Mouse (Mus musculus): ENCODE measurements around the gene Gsn. TPM values are rescaled to one million over a fixed set of nuclear protein-coding genes. Genes with fewer than 3 reads are reported as not detected.
A peak's percentile ranks its signal among the peaks of the same experiment; 100 is the strongest.

Gene Gsn
- polyA plus RNA-seq, 1 experiment from 2014 or later = 76.4 TPM

DNA sequence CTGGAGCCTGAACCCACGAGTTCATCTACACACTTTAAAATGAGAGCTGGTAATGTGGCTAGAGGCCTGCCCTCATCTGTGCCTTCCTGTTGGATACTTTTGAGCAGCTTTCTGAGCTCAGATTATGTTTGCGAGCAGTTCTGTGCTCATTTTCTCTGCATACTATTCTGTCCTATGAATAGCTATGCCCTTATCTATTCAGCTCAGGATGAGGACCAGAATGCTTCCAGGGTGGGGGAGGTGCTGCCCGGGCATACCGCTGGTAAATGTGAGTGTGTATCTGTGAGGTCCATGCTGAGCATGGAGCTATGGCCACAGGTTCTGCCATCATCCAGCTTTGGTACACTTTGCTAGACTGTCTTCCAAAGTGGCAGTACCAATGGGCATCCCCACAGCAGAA, 61.4 kb downstream of the Gsn start:
- peak overlapping the region; percentile 52 for H3K4me2 ChIP-seq
- H3K4me3 ChIP-seq (ENCODE audit: low read depth, low read length) = no peak overlapping the region
- H3K27ac ChIP-seq (ENCODE audit: low read depth, low read length) = peak overlapping the region; percentile 79
- WGBS = 38% methylated on average over 4 of the region's 4 CpGs
- peaks cover 15% of the 10 kb centered on the region for H3K36me3 ChIP-seq (ENCODE audit: control insufficient read depth, insufficient read depth, low read length)
- peak overlapping the region; percentile 38; the same call in 1 of the 2 replicates for H3K9ac ChIP-seq (ENCODE audit: low read depth, low read length)
- no peaks in the 10 kb centered on the region for H3K9me3 ChIP-seq (ENCODE audit: control insufficient read depth, low read length)
- peak; percentile 93 for ATAC-seq (replicated peaks; ENCODE audit: low FRiP score)
- DNase-seq (ENCODE audit: low spot score) = no peak
- no peaks in the 10 kb centered on the region for H3K27me3 ChIP-seq (replicated peaks; ENCODE audit: control insufficient read depth, insufficient read depth, low read length)
- H3K4me1 ChIP-seq (replicated peaks; ENCODE audit: control insufficient read depth, insufficient read depth, low read length) = peaks cover 36% of the 10 kb centered on the region

DNA sequence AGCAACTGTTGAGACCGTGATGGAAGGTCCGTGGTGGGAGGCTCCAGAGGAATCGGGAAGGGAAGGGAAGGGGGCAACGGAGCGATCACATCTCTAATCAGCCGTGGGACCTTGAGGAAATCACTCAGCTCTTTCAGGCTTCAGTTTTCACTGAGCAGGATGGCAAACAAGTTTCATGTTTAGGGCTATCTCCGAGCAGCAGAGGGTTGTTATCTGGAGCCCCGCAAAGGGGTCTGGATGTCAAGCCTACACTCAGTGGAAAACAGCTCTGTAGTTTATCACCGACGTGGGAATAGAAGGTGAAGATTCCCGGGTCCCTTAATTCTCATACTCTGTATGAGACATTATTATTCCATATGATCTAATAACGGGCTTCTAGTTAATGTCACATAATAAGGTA, 62.2 kb downstream of the Gsn start:
- H3K9me3 ChIP-seq (ENCODE audit: control insufficient read depth, low read length) = no peaks in the 10 kb centered on the region
- H3K9ac ChIP-seq (ENCODE audit: low read depth, low read length) = peak overlapping the region; percentile 38
- DNase-seq (ENCODE audit: low spot score) (no peak), ATAC-seq (replicated peaks; ENCODE audit: low FRiP score) (peak; percentile 76)
- H3K4me2 ChIP-seq = peak overlapping the region; percentile 52
- WGBS = 40% methylated on average over 12 of the region's 12 CpGs
- H3K4me3 ChIP-seq (ENCODE audit: low read depth, low read length) = no peak overlapping the region
- H3K27ac ChIP-seq (ENCODE audit: low read depth, low read length) = peak overlapping the region; percentile 79
- H3K36me3 ChIP-seq (ENCODE audit: control insufficient read depth, insufficient read depth, low read length) = peaks cover 18% of the 10 kb centered on the region
- no peaks in the 10 kb centered on the region for H3K27me3 ChIP-seq (replicated peaks; ENCODE audit: control insufficient read depth, insufficient read depth, low read length)
- H3K4me1 ChIP-seq (replicated peaks; ENCODE audit: control insufficient read depth, insufficient read depth, low read length) = peaks cover 40% of the 10 kb centered on the region

DNA sequence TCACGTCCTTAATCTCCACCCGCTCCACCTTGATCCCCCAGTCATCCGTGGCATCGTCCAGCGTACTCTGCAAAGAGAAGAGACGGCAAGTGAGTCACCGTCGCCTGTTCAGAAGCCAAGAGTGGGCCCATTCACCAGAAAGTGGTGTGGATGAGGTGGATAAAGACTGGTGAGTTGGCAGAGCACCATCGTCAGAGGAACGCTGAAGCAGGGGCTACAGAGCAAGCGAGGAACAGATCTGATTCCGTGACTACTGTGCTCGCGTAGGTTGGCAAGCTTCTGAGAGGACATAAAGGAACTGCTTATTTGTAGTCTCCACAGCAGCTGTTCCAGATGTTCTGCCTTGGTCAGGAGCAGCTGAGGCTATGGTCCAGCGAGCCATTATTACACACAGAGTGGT, 64.2 kb downstream of the Gsn start:
- Histone ChIP-seq H3K9me3 (ENCODE audit: control insufficient read depth, low read length) (no peaks in the 10 kb centered on the region), H3K9ac (ENCODE audit: low read depth, low read length) (no peak overlapping the region), H3K4me2 (no peak overlapping the region), H3K4me3 (ENCODE audit: low read depth, low read length) (no peak overlapping the region), H3K27me3 (replicated peaks; ENCODE audit: control insufficient read depth, insufficient read depth, low read length) (no peaks in the 10 kb centered on the region), H3K27ac (ENCODE audit: low read depth, low read length) (no peak overlapping the region), H3K4me1 (replicated peaks; ENCODE audit: control insufficient read depth, insufficient read depth, low read length) (peaks cover 43% of the 10 kb centered on the region), H3K36me3 (ENCODE audit: control insufficient read depth, insufficient read depth, low read length) (peaks cover 21% of the 10 kb centered on the region)
- WGBS = 91% methylated on average over 15 of the region's 15 CpGs
- DNase-seq (ENCODE audit: low spot score) (no peak), ATAC-seq (replicated peaks; ENCODE audit: low FRiP score) (no peak)

DNA sequence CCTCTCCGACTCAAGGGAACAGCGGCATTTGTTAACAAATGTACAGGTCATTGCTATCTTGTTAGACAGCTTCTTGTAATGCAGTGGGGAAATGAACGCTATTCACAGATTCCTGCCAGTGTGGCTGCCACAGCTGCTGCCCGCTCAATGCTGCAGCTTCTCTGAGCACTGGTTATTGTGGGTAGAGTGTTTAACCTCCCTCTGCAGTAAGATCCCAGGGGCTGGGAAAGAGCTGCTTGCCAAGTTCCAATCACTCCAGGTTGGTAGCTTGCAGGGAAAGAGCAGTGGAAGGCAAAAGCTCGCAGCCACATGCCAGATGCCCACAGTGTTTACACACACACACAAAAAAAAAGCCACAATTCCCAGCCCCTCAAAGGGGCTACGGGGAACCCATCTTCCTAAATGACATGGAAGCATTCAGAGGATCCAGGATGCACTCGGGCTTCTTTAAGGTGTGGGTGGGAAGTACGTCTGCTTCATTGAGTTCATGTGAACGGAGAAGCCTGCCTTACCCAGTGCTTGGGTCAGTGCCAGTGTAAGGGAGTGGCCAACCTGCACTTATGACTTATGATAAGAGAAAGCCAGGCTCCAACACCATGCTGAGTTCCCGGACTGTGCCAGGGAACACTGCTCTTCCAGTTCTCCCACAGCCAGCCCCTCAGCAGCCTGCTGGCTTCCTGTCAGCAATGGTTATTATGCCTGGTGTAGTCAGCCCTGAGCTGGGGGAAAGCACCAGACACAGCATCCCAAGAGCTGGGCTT, 66.4 kb downstream of the Gsn start:
- DNase-seq (ENCODE audit: low spot score) = no peak
- Histone ChIP-seq H3K27ac (ENCODE audit: low read depth, low read length) (no peak overlapping the region), H3K36me3 (ENCODE audit: control insufficient read depth, insufficient read depth, low read length) (peaks cover 18% of the 10 kb centered on the region), H3K9me3 (ENCODE audit: control insufficient read depth, low read length) (no peaks in the 10 kb centered on the region), H3K4me3 (ENCODE audit: low read depth, low read length) (no peak overlapping the region), H3K4me2 (no peak overlapping the region), H3K27me3 (replicated peaks; ENCODE audit: control insufficient read depth, insufficient read depth, low read length) (no peaks in the 10 kb centered on the region), H3K9ac (ENCODE audit: low read depth, low read length) (no peak overlapping the region), H3K4me1 (replicated peaks; ENCODE audit: control insufficient read depth, insufficient read depth, low read length) (peaks cover 56% of the 10 kb centered on the region)
- ATAC-seq (replicated peaks; ENCODE audit: low FRiP score) = no peak
- 71% methylated on average over 10 of the region's 10 CpGs for WGBS

GRCm38 (mm10) chr2:35325930-35326329, 69.8 kb downstream of the Gsn start:
- H3K27me3 ChIP-seq (replicated peaks; ENCODE audit: control insufficient read depth, insufficient read depth, low read length) = no peaks in the 10 kb centered on the region
- H3K36me3 ChIP-seq (ENCODE audit: control insufficient read depth, insufficient read depth, low read length) = peaks cover 13% of the 10 kb centered on the region; the same call in 1 of the 2 replicates
- ATAC-seq (replicated peaks; ENCODE audit: low FRiP score) = no peak
- peaks cover 61% of the 10 kb centered on the region for H3K4me1 ChIP-seq (replicated peaks; ENCODE audit: control insufficient read depth, insufficient read depth, low read length)
- H3K9me3 ChIP-seq (ENCODE audit: control insufficient read depth, low read length) = no peaks in the 10 kb centered on the region
- H3K9ac ChIP-seq (ENCODE audit: low read depth, low read length) = no peak overlapping the region
- no peak overlapping the region for H3K4me3 ChIP-seq (ENCODE audit: low read depth, low read length)
- H3K27ac ChIP-seq (ENCODE audit: low read depth, low read length) = no peak overlapping the region
- WGBS = 52% methylated on average over 10 of the region's 10 CpGs
- H3K4me2 ChIP-seq = peak overlapping the region; percentile 4; the same call in 1 of the 2 replicates
- no peak for DNase-seq (ENCODE audit: low spot score)

DNA sequence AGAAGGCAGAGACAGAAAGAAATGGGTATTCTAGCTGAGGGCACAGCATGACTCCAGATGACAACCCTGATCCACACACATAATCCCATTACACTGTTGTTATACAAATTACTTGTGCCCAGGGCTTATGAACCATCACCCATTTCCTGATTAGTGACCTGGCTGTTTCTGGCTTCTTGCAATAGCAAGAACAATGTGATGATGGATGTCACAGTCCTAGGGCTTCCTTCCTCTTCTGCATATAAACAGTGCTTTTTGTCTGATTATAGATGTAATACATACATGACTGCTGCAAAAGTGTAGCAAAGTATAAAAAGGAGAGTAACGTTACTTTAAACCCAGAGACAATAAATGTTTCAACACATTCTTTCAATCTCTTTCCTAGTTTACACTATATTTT, 70.8 kb downstream of the Gsn start:
- no peaks in the 10 kb centered on the region for H3K27me3 ChIP-seq (replicated peaks; ENCODE audit: control insufficient read depth, insufficient read depth, low read length)
- no peak for ATAC-seq (replicated peaks; ENCODE audit: low FRiP score)
- H3K4me3 ChIP-seq (ENCODE audit: low read depth, low read length) = no peak overlapping the region
- H3K9ac ChIP-seq (ENCODE audit: low read depth, low read length) = no peak overlapping the region
- DNase-seq (ENCODE audit: low spot score) = no peak
- no peak overlapping the region for H3K27ac ChIP-seq (ENCODE audit: low read depth, low read length)
- peak overlapping the region; percentile 2; the same call in 1 of the 2 replicates for H3K4me2 ChIP-seq
- H3K9me3 ChIP-seq (ENCODE audit: control insufficient read depth, low read length) = no peaks in the 10 kb centered on the region
- 63% methylated on average over 1 of the region's 1 CpGs for WGBS
- H3K36me3 ChIP-seq (ENCODE audit: control insufficient read depth, insufficient read depth, low read length) = peaks cover 9% of the 10 kb centered on the region; the same call in 1 of the 2 replicates
- H3K4me1 ChIP-seq (replicated peaks; ENCODE audit: control insufficient read depth, insufficient read depth, low read length) = peaks cover 64% of the 10 kb centered on the region

GRCm38 (mm10) chr2:35327583-35327982, 71.4 kb downstream of the Gsn start:
- peak overlapping the region; percentile 80 for H3K27ac ChIP-seq (ENCODE audit: low read depth, low read length)
- peaks cover 62% of the 10 kb centered on the region for H3K4me1 ChIP-seq (replicated peaks; ENCODE audit: control insufficient read depth, insufficient read depth, low read length)
- no peaks in the 10 kb centered on the region for H3K27me3 ChIP-seq (replicated peaks; ENCODE audit: control insufficient read depth, insufficient read depth, low read length)
- H3K9me3 ChIP-seq (ENCODE audit: control insufficient read depth, low read length) = no peaks in the 10 kb centered on the region
- peaks cover 7% of the 10 kb centered on the region; the same call in 1 of the 2 replicates for H3K36me3 ChIP-seq (ENCODE audit: control insufficient read depth, insufficient read depth, low read length)
- WGBS = 34% methylated on average over 10 of the region's 10 CpGs
- DNase-seq (ENCODE audit: low spot score) = no peak
- no peak overlapping the region for H3K9ac ChIP-seq (ENCODE audit: low read depth, low read length)
- peak; percentile 73 for ATAC-seq (replicated peaks; ENCODE audit: low FRiP score)
- H3K4me2 ChIP-seq = peak overlapping the region; percentile 59
- H3K4me3 ChIP-seq (ENCODE audit: low read depth, low read length) = no peak overlapping the region

DNA sequence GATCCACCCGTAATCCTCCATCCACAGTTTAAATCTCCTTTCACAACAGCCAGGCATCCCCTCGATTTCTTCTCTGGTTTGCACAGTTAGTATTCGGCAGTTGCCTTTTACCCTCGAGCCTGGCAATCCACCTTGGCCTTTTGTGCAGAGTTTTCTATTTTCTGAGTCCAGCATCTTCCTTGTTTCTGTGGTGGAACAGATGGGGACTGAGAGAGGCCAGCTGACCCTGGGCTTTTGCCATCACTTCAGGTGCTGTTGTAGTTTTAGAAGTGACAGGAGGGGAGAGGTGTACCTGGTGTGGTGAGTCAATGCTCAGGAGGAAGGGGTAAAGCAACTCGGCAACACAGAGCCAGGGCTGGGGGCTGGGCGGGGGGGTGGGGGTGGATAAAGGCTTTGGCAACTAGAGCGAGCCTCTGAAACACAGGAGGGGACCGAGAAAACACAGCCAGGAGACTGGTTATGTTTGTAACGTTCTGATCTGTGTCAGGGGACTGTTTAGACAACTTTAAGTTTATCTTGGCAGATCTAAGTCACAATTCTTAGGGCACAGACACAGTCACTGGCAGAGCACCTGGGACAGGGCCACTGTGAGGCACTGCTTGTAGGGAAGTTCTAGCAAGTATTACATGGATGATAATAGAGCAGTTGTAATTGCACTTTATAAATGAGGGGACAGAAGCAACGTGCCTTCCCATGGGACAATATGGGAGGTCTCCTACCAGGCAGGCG, 72.0 kb downstream of the Gsn start:
- Histone ChIP-seq H3K36me3 (ENCODE audit: control insufficient read depth, insufficient read depth, low read length) (peaks cover 6% of the 10 kb centered on the region; the same call in 1 of the 2 replicates), H3K4me3 (ENCODE audit: low read depth, low read length) (no peak overlapping the region), H3K9me3 (ENCODE audit: control insufficient read depth, low read length) (no peaks in the 10 kb centered on the region), H3K9ac (ENCODE audit: low read depth, low read length) (no peak overlapping the region; the same call in 1 of the 2 replicates), H3K4me2 (peak overlapping the region; percentile 59), H3K27ac (ENCODE audit: low read depth, low read length) (peak overlapping the region; percentile 80), H3K27me3 (replicated peaks; ENCODE audit: control insufficient read depth, insufficient read depth, low read length) (no peaks in the 10 kb centered on the region), H3K4me1 (replicated peaks; ENCODE audit: control insufficient read depth, insufficient read depth, low read length) (peaks cover 63% of the 10 kb centered on the region)
- ATAC-seq (replicated peaks; ENCODE audit: low FRiP score) (0 out of 2 replicates have a peak, but pooled peaks have one; percentile 27), DNase-seq (ENCODE audit: low spot score) (no peak)
- WGBS = 45% methylated on average over 11 of the region's 11 CpGs
